Mouse (Mus musculus): ENCODE measurements at regions not wholly inside any gene's neighbourhood (a gene's known extent, or its start where the extent isn't known, plus 50 kb on each side); places are given as distances from the start of the nearest gene placed in this dataset.

GRCm38 (mm10) chr8:103936491-103936890 lies 164.9 kb upstream of the Cdh5 start:
- DNase-seq (ENCODE audit: extremely low read depth, low read depth): no peak

- DNase-seq (ENCODE audit: extremely low read depth, low read depth): no peak
These were observed 162.9 kb upstream of the Cdh5 start for GRCm38 (mm10) chr8:103938283-103939230.

- DNase-seq (ENCODE audit: extremely low read depth, low read depth): no peak
These were observed 160.4 kb upstream of the Cdh5 start for GRCm38 (mm10) chr8:103940958-103941532.

GRCm38 (mm10) chr8:103948474-103948873 lies 153.0 kb upstream of the Cdh5 start:
- DNase-seq (ENCODE audit: extremely low read depth, low read depth): no peak

GRCm38 (mm10) chr8:103950460-103950859 lies 151.0 kb upstream of the Cdh5 start:
- DNase-seq (ENCODE audit: extremely low read depth, low read depth): no peak

- no peak for DNase-seq (ENCODE audit: extremely low read depth, low read depth)
These were observed 147.8 kb upstream of the Cdh5 start for GRCm38 (mm10) chr8:103953586-103953985.

GRCm38 (mm10) chr8:103955568-103956260 lies 145.7 kb upstream of the Cdh5 start:
- DNase-seq (ENCODE audit: extremely low read depth, low read depth): no peak

- no peak for DNase-seq (ENCODE audit: extremely low read depth, low read depth)
These were observed 137.0 kb upstream of the Cdh5 start for GRCm38 (mm10) chr8:103964293-103964918.

- no peak for DNase-seq (ENCODE audit: extremely low read depth, low read depth)
These were observed 131.5 kb upstream of the Cdh5 start for GRCm38 (mm10) chr8:103969929-103970328.

GRCm38 (mm10) chr8:103970511-103970910 lies 130.9 kb upstream of the Cdh5 start:
- no peak for DNase-seq (ENCODE audit: extremely low read depth, low read depth)

- DNase-seq (ENCODE audit: extremely low read depth, low read depth): no peak
These were observed 130.5 kb upstream of the Cdh5 start for GRCm38 (mm10) chr8:103970966-103971365.

- DNase-seq (ENCODE audit: extremely low read depth, low read depth): no peak
These were observed 124.9 kb upstream of the Cdh5 start for GRCm38 (mm10) chr8:103976488-103976887.

- DNase-seq (ENCODE audit: extremely low read depth, low read depth): no peak
These were observed 122.5 kb upstream of the Cdh5 start for GRCm38 (mm10) chr8:103978948-103979347.

GRCm38 (mm10) chr8:103983860-103984594 lies 117.4 kb upstream of the Cdh5 start:
- no peak for DNase-seq (ENCODE audit: extremely low read depth, low read depth)

GRCm38 (mm10) chr8:103985640-103986039 lies 115.8 kb upstream of the Cdh5 start:
- no peak for DNase-seq (ENCODE audit: extremely low read depth, low read depth)

GRCm38 (mm10) chr8:103993897-103994296 lies 107.5 kb upstream of the Cdh5 start:
- DNase-seq (ENCODE audit: extremely low read depth, low read depth): no peak

GRCm38 (mm10) chr8:103998143-103998542 lies 103.3 kb upstream of the Cdh5 start:
- DNase-seq (ENCODE audit: extremely low read depth, low read depth): no peak

- no peak for DNase-seq (ENCODE audit: extremely low read depth, low read depth)
These were observed 94.2 kb upstream of the Cdh5 start for GRCm38 (mm10) chr8:104007209-104007608.

- no peak for DNase-seq (ENCODE audit: extremely low read depth, low read depth)
These were observed 92.7 kb upstream of the Cdh5 start for GRCm38 (mm10) chr8:104008756-104009155.

- no peak for DNase-seq (ENCODE audit: extremely low read depth, low read depth)
These were observed 92.1 kb upstream of the Cdh5 start for GRCm38 (mm10) chr8:104009306-104009705.

GRCm38 (mm10) chr8:104022231-104022630 lies 79.2 kb upstream of the Cdh5 start:
- no peak for DNase-seq (ENCODE audit: extremely low read depth, low read depth)

Data from MEL-GATA-1-ER (cell line).